Mouse (Mus musculus) limb, embryonic 12.5 days (tissue): ENCODE data around the gene Camk2g. TPM values are rescaled to one million over a fixed set of nuclear protein-coding genes. Genes with fewer than 3 reads are reported as not detected.

ENCODE experiments used
- ATAC-seq: fragments of 200-750 bp; cut with Nextera tagmentation; 2 replicates; pipeline ENCODE4 v1.8.0; 2017; ENCODE audit warnings: low read depth, moderate TSS enrichment; ENCODE audit not compliant: insufficient number of reproducible peaks, insufficient read depth, low FRiP score, low TSS enrichment
- H3K27ac ChIP-seq: fragments of 300-500 bp; sonication (generic); 2 replicates; pipeline ENCODE4 v1.5.1; 2016; ENCODE audit warnings: mild to moderate bottlenecking, moderate library complexity
- H3K27me3 ChIP-seq: fragments of 300-500 bp; sonication (generic); 2 replicates; pipeline ENCODE4 v1.6.1; 2016; ENCODE audit warnings: mild to moderate bottlenecking, moderate library complexity
- H3K36me3 ChIP-seq: fragments of 300-500 bp; sonication (generic); 2 replicates; pipeline ENCODE4 v1.6.1; 2016; ENCODE audit warnings: mild to moderate bottlenecking, moderate library complexity
- H3K4me1 ChIP-seq: fragments of 300-500 bp; sonication (generic); replicated peaks from 2 replicates; pipeline ENCODE4 v1.6.1; 2016
- H3K4me2 ChIP-seq: fragments of 300-500 bp; sonication (generic); 2 replicates; pipeline ENCODE4 v1.6.1; 2016; ENCODE audit warnings: mild to moderate bottlenecking, moderate library complexity
- H3K4me3 ChIP-seq: fragments of 300-500 bp; sonication (generic); replicated peaks from 2 replicates; pipeline ENCODE4 v1.5.1; 2016; ENCODE audit warnings: mild to moderate bottlenecking
- H3K9ac ChIP-seq: fragments of 300-500 bp; sonication (generic); replicated peaks from 2 replicates; pipeline ENCODE4 v1.6.1; 2016; ENCODE audit warnings: mild to moderate bottlenecking, moderate library complexity
- H3K9me3 ChIP-seq: fragments of 300-500 bp; sonication (generic); 2 replicates; pipeline ENCODE4 v1.6.1; 2016; ENCODE audit warnings: mild to moderate bottlenecking, moderate library complexity
- WGBS: fragments of 180-500 bp; shearing (Covaris S2); methylation state at CpG from one replicate; pipeline ENCODE4 v1.1.7; 2016; 5-methylcytosine and 5-hydroxymethylcytosine counted together
- polyA plus RNA-seq: library from polyadenylated mRNA; unstranded; fragments of >200 nt; fragmentation: Nextera tagmentation; extraction: Ambion mirVana; gene quantifications from 2 replicates; pipeline ENCODE4 v1.2.1, GENCODE M21; 2016

Gene Camk2g
- polyA plus RNA-seq, 1 experiment from 2014 or later = 59.0 TPM

- no peak for ATAC-seq
- no peaks in the 10 kb centered on the region for H3K36me3 ChIP-seq
- WGBS = 74% methylated on average over 12 of the region's 12 CpGs
- no peaks in the 10 kb centered on the region for H3K27me3 ChIP-seq
- no peak overlapping the region for H3K9ac ChIP-seq
- H3K9me3 ChIP-seq = no peaks in the 10 kb centered on the region
- 0 out of 2 replicates have a peak, but pooled peaks cover 3% of the 10 kb centered on the region for H3K4me1 ChIP-seq
- no peak overlapping the region for H3K27ac ChIP-seq
- no peak overlapping the region for H3K4me2 ChIP-seq
- H3K4me3 ChIP-seq = no peak overlapping the region
These were observed 35.9 kb upstream of the Camk2g start for GRCm38 (mm10) chr14:20829523-20830366.

- no peak for ATAC-seq
These were observed 34.6 kb upstream of the Camk2g start for GRCm38 (mm10) chr14:20828524-20828923.

GRCm38 (mm10) chr14:20827491-20827890 is 33.6 kb upstream of the Camk2g start:
- H3K4me1 ChIP-seq = 0 out of 2 replicates have a peak, but pooled peaks cover 3% of the 10 kb centered on the region
- no peaks in the 10 kb centered on the region for H3K36me3 ChIP-seq
- no peak for ATAC-seq
- no peak overlapping the region for H3K9ac ChIP-seq
- H3K27ac ChIP-seq = no peak overlapping the region
- no peaks in the 10 kb centered on the region for H3K9me3 ChIP-seq
- no peak overlapping the region for H3K4me3 ChIP-seq
- no peaks in the 10 kb centered on the region for H3K27me3 ChIP-seq
- H3K4me2 ChIP-seq = no peak overlapping the region
- WGBS = 79% methylated on average over 5 of the region's 5 CpGs

More at GRCm38 (mm10) chr14:20828524-20828923, 34.6 kb upstream of the Camk2g start:
- Histone ChIP-seq H3K4me3 (no peak overlapping the region), H3K9me3 (no peaks in the 10 kb centered on the region), H3K27me3 (no peaks in the 10 kb centered on the region), H3K36me3 (no peaks in the 10 kb centered on the region), H3K27ac (no peak overlapping the region), H3K9ac (no peak overlapping the region), H3K4me2 (no peak overlapping the region), H3K4me1 (0 out of 2 replicates have a peak, but pooled peaks cover 3% of the 10 kb centered on the region)
- 79% methylated on average over 3 of the region's 3 CpGs for WGBS

GRCm38 (mm10) chr14:20827061-20827460 is 33.2 kb upstream of the Camk2g start:
- H3K9ac ChIP-seq = no peak overlapping the region
- no peaks in the 10 kb centered on the region for H3K27me3 ChIP-seq
- WGBS = 74% methylated on average over 8 of the region's 8 CpGs
- H3K4me2 ChIP-seq = no peak overlapping the region
- no peak for ATAC-seq
- H3K36me3 ChIP-seq = no peaks in the 10 kb centered on the region
- no peaks in the 10 kb centered on the region for H3K9me3 ChIP-seq
- 0 out of 2 replicates have a peak, but pooled peaks cover 3% of the 10 kb centered on the region for H3K4me1 ChIP-seq
- no peak overlapping the region for H3K4me3 ChIP-seq
- no peak overlapping the region for H3K27ac ChIP-seq

- H3K36me3 ChIP-seq = no peaks in the 10 kb centered on the region
- 90% methylated on average over 2 of the region's 2 CpGs for WGBS
- no peaks in the 10 kb centered on the region for H3K4me1 ChIP-seq
- H3K4me3 ChIP-seq = no peak overlapping the region
- no peaks in the 10 kb centered on the region for H3K9me3 ChIP-seq
- H3K27ac ChIP-seq = no peak overlapping the region
- no peak for ATAC-seq
- no peak overlapping the region for H3K4me2 ChIP-seq
- no peaks in the 10 kb centered on the region for H3K27me3 ChIP-seq
- H3K9ac ChIP-seq = no peak overlapping the region
These were observed 31.6 kb upstream of the Camk2g start for GRCm38 (mm10) chr14:20825516-20825915.

- Histone ChIP-seq H3K36me3 (no peaks in the 10 kb centered on the region), H3K4me2 (no peak overlapping the region), H3K4me1 (no peaks in the 10 kb centered on the region), H3K27me3 (no peaks in the 10 kb centered on the region), H3K9ac (no peak overlapping the region), H3K27ac (no peak overlapping the region), H3K4me3 (no peak overlapping the region), H3K9me3 (no peaks in the 10 kb centered on the region)
- ATAC-seq = no peak
- WGBS = 79% methylated on average over 1 of the region's 1 CpGs
These were observed 30.6 kb upstream of the Camk2g start for GRCm38 (mm10) chr14:20824517-20824916.

- H3K9me3 ChIP-seq = 0 out of 2 replicates have a peak, but pooled peaks cover 5% of the 10 kb centered on the region
- 77% methylated on average over 3 of the region's 3 CpGs for WGBS
- no peak overlapping the region for H3K27ac ChIP-seq
- H3K4me3 ChIP-seq = no peak overlapping the region
- no peak overlapping the region for H3K4me2 ChIP-seq
- no peak overlapping the region for H3K9ac ChIP-seq
- no peaks in the 10 kb centered on the region for H3K36me3 ChIP-seq
- no peaks in the 10 kb centered on the region for H3K27me3 ChIP-seq
- no peaks in the 10 kb centered on the region for H3K4me1 ChIP-seq
- ATAC-seq = no peak
These were observed 21.6 kb upstream of the Camk2g start for GRCm38 (mm10) chr14:20815448-20815847.

- Histone ChIP-seq H3K36me3 (no peaks in the 10 kb centered on the region), H3K27me3 (no peaks in the 10 kb centered on the region), H3K4me3 (no peak overlapping the region), H3K27ac (no peak overlapping the region), H3K9ac (no peak overlapping the region), H3K4me2 (no peak overlapping the region), H3K9me3 (0 out of 2 replicates have a peak, but pooled peaks cover 5% of the 10 kb centered on the region), H3K4me1 (no peaks in the 10 kb centered on the region)
- ATAC-seq = no peak
- 55% methylated on average over 7 of the region's 7 CpGs for WGBS
These were observed 18.0 kb upstream of the Camk2g start for GRCm38 (mm10) chr14:20811779-20812406.

GRCm38 (mm10) chr14:20811236-20811635 is 17.3 kb upstream of the Camk2g start:
- H3K4me3 ChIP-seq = no peak overlapping the region
- no peak for ATAC-seq
- no peak overlapping the region for H3K9ac ChIP-seq
- H3K36me3 ChIP-seq = no peaks in the 10 kb centered on the region
- H3K27me3 ChIP-seq = no peaks in the 10 kb centered on the region
- WGBS = 87% methylated on average over 8 of the region's 8 CpGs
- no peak overlapping the region for H3K27ac ChIP-seq
- no peak overlapping the region for H3K4me2 ChIP-seq
- H3K4me1 ChIP-seq = no peaks in the 10 kb centered on the region
- no peaks in the 10 kb centered on the region for H3K9me3 ChIP-seq

- ATAC-seq = no peak
- Histone ChIP-seq H3K9me3 (no peaks in the 10 kb centered on the region), H3K4me1 (peaks cover 8% of the 10 kb centered on the region; the same call in 1 of the 2 replicates), H3K4me2 (no peak overlapping the region), H3K27me3 (no peaks in the 10 kb centered on the region), H3K27ac (no peak overlapping the region), H3K9ac (no peak overlapping the region), H3K4me3 (no peak overlapping the region), H3K36me3 (no peaks in the 10 kb centered on the region)
These were observed 15.9 kb upstream of the Camk2g start for GRCm38 (mm10) chr14:20809820-20810219.

GRCm38 (mm10) chr14:20809349-20809748 is 15.5 kb upstream of the Camk2g start:
- ATAC-seq = no peak
- no peak overlapping the region for H3K27ac ChIP-seq
- H3K4me2 ChIP-seq = no peak overlapping the region
- no peaks in the 10 kb centered on the region for H3K9me3 ChIP-seq
- H3K36me3 ChIP-seq = no peaks in the 10 kb centered on the region
- no peaks in the 10 kb centered on the region for H3K27me3 ChIP-seq
- H3K9ac ChIP-seq = no peak overlapping the region
- peaks cover 8% of the 10 kb centered on the region; the same call in 1 of the 2 replicates for H3K4me1 ChIP-seq
- no peak overlapping the region for H3K4me3 ChIP-seq
- 76% methylated on average over 4 of the region's 4 CpGs for WGBS
